Mouse (Mus musculus): ENCODE data around the gene Rnf215. TPM values are rescaled to one million over a fixed set of nuclear protein-coding genes. Genes with fewer than 3 reads are reported as not detected.

Gene Rnf215
- total and polyA plus RNA-seq, 3 experiments, result 14.9 to 24.8 (median 24.3) TPM

DNA sequence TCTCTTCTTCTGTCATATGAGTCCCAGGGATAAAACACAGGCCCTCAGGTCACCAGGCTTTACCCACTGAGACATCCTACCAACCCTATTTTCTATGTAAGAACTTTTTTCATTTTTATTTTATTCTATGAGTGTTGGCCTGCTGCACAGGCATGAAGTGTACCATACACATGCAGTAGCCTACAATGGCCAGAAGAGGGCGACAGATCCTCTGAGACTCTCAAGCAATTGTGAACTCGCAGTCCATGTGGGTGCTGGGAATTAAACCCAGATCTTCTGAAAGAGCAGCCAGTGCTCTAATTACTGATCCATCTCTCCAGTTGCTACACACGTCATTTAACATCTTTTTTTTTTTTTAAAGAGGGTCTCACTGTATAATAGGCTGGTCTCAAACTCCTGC lies 1.6 kb upstream of the Rnf215 start:
- peaks cover 6 to 21% of the 10 kb centered on the region in 2 experiments for H3K36me3 ChIP-seq (replicated peaks in 1 of 2; ENCODE audit: control insufficient read depth in 1 of 2, insufficient read depth in 1 of 2, low read length in 1 of 2)
- H3K27me3 ChIP-seq (replicated peaks), result no peaks in the 10 kb centered on the region
- peak; percentile 44 for DNase-seq (ENCODE audit: extremely low read depth)
- no peak overlapping the region for H3K27ac ChIP-seq (ENCODE audit: insufficient read depth, low read depth)
- dilution Hi-C loops (cut with MboI; ENCODE audit: extremely low pct_ligation_motif_present, extremely low pct_unique_long_range_greater_than_20kb, low sequenced_read_pairs) (no loop called here), in situ Hi-C loops (cut with MboI; ENCODE audit: low pct_ligation_motif_present, low pct_unique_long_range_greater_than_20kb, low sequenced_read_pairs) (no loop called here)
- H3K9ac ChIP-seq (ENCODE audit: insufficient read depth, low read depth), result no peak overlapping the region
- H3K4me1 ChIP-seq (ENCODE audit: control insufficient read depth in 1 of 2, insufficient read depth in 2 of 2), result peaks cover 20 to 37% of the 10 kb centered on the region in 2 experiments
- peak; percentile 45 for TF ChIP-seq SMC3 (IDR thresholded peaks at IDR 0.05; ENCODE audit: low read depth, low read length)
- no peak for TF ChIP-seq ELF1 (IDR thresholded peaks at IDR 0.05; ENCODE audit: low read depth, low read length)
- TF ChIP-seq RAD21 (IDR thresholded peaks at IDR 0.05; ENCODE audit: low read depth, low read length), result peak; percentile 48
- peak; percentile 59 to 68 for TF ChIP-seq CTCF (conservative IDR thresholded peaks at IDR 0.05 in 1 of 2, IDR thresholded peaks at IDR 0.05 in 1 of 2; ENCODE audit: low read depth in 2 of 2, low read length in 2 of 2)
- H3K9me3 ChIP-seq (replicated peaks; ENCODE audit: low read length), result peaks cover 4% of the 10 kb centered on the region
- H3K4me3 ChIP-seq (replicated peaks in 1 of 3; ENCODE audit: low read depth in 2 of 3, low read length in 2 of 3, poor library complexity in 1 of 3), result no peak overlapping the region
- peaks cover 20% of the 10 kb centered on the region for H3K79me2 ChIP-seq (replicated peaks; ENCODE audit: control insufficient read depth, extremely low read depth, insufficient read depth, poor library complexity, severe bottlenecking)
- H3K4me2 ChIP-seq (ENCODE audit: insufficient read depth, low read depth, poor library complexity, severe bottlenecking), result no peak overlapping the region

DNA sequence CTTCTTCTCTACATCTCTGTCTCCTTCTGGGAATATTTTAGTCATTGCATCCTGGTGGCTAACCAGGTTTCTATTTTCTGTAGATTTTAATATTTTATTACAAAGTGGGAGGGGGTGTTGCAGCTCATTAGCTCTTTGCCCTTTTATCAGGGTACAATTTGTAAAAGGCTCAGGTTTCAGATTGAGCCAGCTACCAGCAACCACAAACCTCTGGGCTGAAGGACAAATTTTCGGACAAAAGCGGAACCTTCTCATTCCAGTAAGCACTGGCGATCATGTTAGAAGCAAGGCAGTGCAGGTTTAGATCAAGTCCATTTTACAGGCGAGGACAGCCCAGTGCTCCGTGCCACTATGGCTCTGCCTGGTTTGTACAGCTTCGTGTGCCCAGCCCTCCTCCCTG lies 602 bp upstream of the Rnf215 start:
- no peaks in the 10 kb centered on the region for H3K27me3 ChIP-seq (replicated peaks)
- H3K9ac ChIP-seq (ENCODE audit: insufficient read depth, low read depth), result no peak overlapping the region
- H3K4me2 ChIP-seq (ENCODE audit: insufficient read depth, low read depth, poor library complexity, severe bottlenecking), result peak overlapping the region; percentile 80
- no peak overlapping the region for H3K27ac ChIP-seq (ENCODE audit: insufficient read depth, low read depth)
- TF ChIP-seq BHLHE40 (IDR thresholded peaks at IDR 0.05; ENCODE audit: low read depth, low read length), result no peak
- TF ChIP-seq SIN3A (IDR thresholded peaks at IDR 0.05; ENCODE audit: low read length), result no peak
- no peak for TF ChIP-seq CHD1 (IDR thresholded peaks at IDR 0.05; ENCODE audit: low read depth, low read length)
- no peak for TF ChIP-seq IRF4 (IDR thresholded peaks at IDR 0.05; ENCODE audit: low read depth, low read length)
- no peak for TF ChIP-seq RCOR1 (conservative IDR thresholded peaks at IDR 0.05; ENCODE audit: low read depth, low read length)
- TF ChIP-seq ZC3H11A (IDR thresholded peaks at IDR 0.05; ENCODE audit: low read depth, low read length), result no peak
- no peak for TF ChIP-seq MAX (IDR thresholded peaks at IDR 0.05; ENCODE audit: low read length)
- no peak for TF ChIP-seq ELF1 (IDR thresholded peaks at IDR 0.05; ENCODE audit: low read depth, low read length)
- TF ChIP-seq USF1 (IDR thresholded peaks at IDR 0.05; ENCODE audit: low read depth, low read length), result no peak
- no peak for TF ChIP-seq ZNF384 (IDR thresholded peaks at IDR 0.05; ENCODE audit: low read depth, low read length)
- no peak for TF ChIP-seq MYC (IDR thresholded peaks at IDR 0.05; ENCODE audit: low read depth, low read length)
- TF ChIP-seq CHD2 (IDR thresholded peaks at IDR 0.05; ENCODE audit: low read length), result no peak
- TF ChIP-seq UBTF (IDR thresholded peaks at IDR 0.05; ENCODE audit: low read depth, low read length), result no peak
- TF ChIP-seq HCFC1 (IDR thresholded peaks at IDR 0.05; ENCODE audit: low read depth, low read length), result no peak
- H3K79me2 ChIP-seq (replicated peaks; ENCODE audit: control insufficient read depth, extremely low read depth, insufficient read depth, poor library complexity, severe bottlenecking), result peaks cover 20% of the 10 kb centered on the region
- H3K9me3 ChIP-seq (replicated peaks; ENCODE audit: low read length), result peaks cover 4% of the 10 kb centered on the region
- H3K36me3 ChIP-seq (replicated peaks in 1 of 2; ENCODE audit: control insufficient read depth in 1 of 2, insufficient read depth in 1 of 2, low read length in 1 of 2), result peaks cover 6 to 21% of the 10 kb centered on the region in 2 experiments
- no peak for DNase-seq (ENCODE audit: extremely low read depth)
- dilution Hi-C loops (cut with MboI; ENCODE audit: extremely low pct_ligation_motif_present, extremely low pct_unique_long_range_greater_than_20kb, low sequenced_read_pairs), result no loop called here
- in situ Hi-C loops (cut with MboI; ENCODE audit: low pct_ligation_motif_present, low pct_unique_long_range_greater_than_20kb, low sequenced_read_pairs), result no loop called here
- H3K4me1 ChIP-seq (ENCODE audit: control insufficient read depth in 1 of 2, insufficient read depth in 2 of 2), result peaks cover 23 to 46% of the 10 kb centered on the region in 2 experiments
- H3K4me3 ChIP-seq (replicated peaks in 1 of 3; ENCODE audit: low read depth in 2 of 3, low read length in 2 of 3, poor library complexity in 1 of 3), result peak overlapping the region; percentile 11 to 36 (median 34)
